Mouse (Mus musculus): ENCODE data around the gene Syndig1. TPM values are rescaled to one million over a fixed set of nuclear protein-coding genes. Genes with fewer than 3 reads are reported as not detected.
A peak's percentile ranks its signal among the peaks of the same experiment; 100 is the strongest.

Gene Syndig1
- total RNA-seq, 2 experiments from 2014 or later = 58.4 to 86.1 TPM

- intact Hi-C loops (cut with DNase I) = no loop called here
- DNase-seq (ENCODE audit: low spot score in 2 of 2) = no peak
These were observed 37.0 kb downstream of the Syndig1 start for GRCm38 (mm10) chr2:149865914-149866435.

GRCm38 (mm10) chr2:149870496-149870895, 41.5 kb downstream of the Syndig1 start:
- intact Hi-C loops (cut with DNase I) = loop anchor here (5.0 kb wide), 1 partner anchor 103 kb away; no protein-coding TSS in a partner anchor
- no peak for DNase-seq (ENCODE audit: low spot score in 2 of 2)

- peak; percentile 23 to 40 for DNase-seq (ENCODE audit: low spot score in 2 of 2)
- intact Hi-C loops (cut with DNase I) = loop anchor here (5.0 kb wide), 1 partner anchor 105 kb away; no protein-coding TSS in a partner anchor
These were observed 43.5 kb downstream of the Syndig1 start for GRCm38 (mm10) chr2:149872496-149872895.

- intact Hi-C loops (cut with DNase I) = loop anchor here (5.0 kb wide), 1 partner anchor 106 kb away; no protein-coding TSS in a partner anchor
- DNase-seq (ENCODE audit: low spot score in 2 of 2) = peak; percentile 76 to 89
These were observed 44.3 kb downstream of the Syndig1 start for GRCm38 (mm10) chr2:149873346-149873745.

GRCm38 (mm10) chr2:149877954-149878353, 48.9 kb downstream of the Syndig1 start:
- intact Hi-C loops (cut with DNase I) = no loop called here
- DNase-seq (ENCODE audit: low spot score in 2 of 2) = peak; percentile 42 to 45

GRCm38 (mm10) chr2:149887634-149888033, 58.6 kb downstream of the Syndig1 start:
- DNase-seq (ENCODE audit: low spot score in 2 of 2) = no peak
- intact Hi-C loops (cut with DNase I) = no loop called here

- intact Hi-C loops (cut with DNase I) = no loop called here
- no peak for DNase-seq (ENCODE audit: low spot score in 2 of 2)
These were observed 62.6 kb downstream of the Syndig1 start for GRCm38 (mm10) chr2:149891647-149892046.

GRCm38 (mm10) chr2:149896337-149896736, 67.3 kb downstream of the Syndig1 start:
- DNase-seq (ENCODE audit: low spot score in 2 of 2) = no peak
- intact Hi-C loops (cut with DNase I) = no loop called here

- DNase-seq (ENCODE audit: low spot score in 2 of 2) = no peak
- intact Hi-C loops (cut with DNase I) = no loop called here
These were observed 70.6 kb downstream of the Syndig1 start for GRCm38 (mm10) chr2:149899615-149900014.

GRCm38 (mm10) chr2:149900606-149901005, 71.6 kb downstream of the Syndig1 start:
- intact Hi-C loops (cut with DNase I) = no loop called here
- no peak for DNase-seq (ENCODE audit: low spot score in 2 of 2)

GRCm38 (mm10) chr2:149904405-149904804, 75.4 kb downstream of the Syndig1 start:
- no peak for DNase-seq (ENCODE audit: low spot score in 2 of 2)
- intact Hi-C loops (cut with DNase I) = no loop called here

- intact Hi-C loops (cut with DNase I) = no loop called here
- DNase-seq (ENCODE audit: low spot score in 2 of 2) = no peak
These were observed 77.7 kb downstream of the Syndig1 start for GRCm38 (mm10) chr2:149906694-149907093.

GRCm38 (mm10) chr2:149917162-149917561, 88.2 kb downstream of the Syndig1 start:
- DNase-seq (ENCODE audit: low spot score in 2 of 2) = peak in 1 of 2 experiments; percentile 20
- intact Hi-C loops (cut with DNase I) = no loop called here

GRCm38 (mm10) chr2:149923561-149923960, 94.5 kb downstream of the Syndig1 start:
- intact Hi-C loops (cut with DNase I) = no loop called here
- peak in 1 of 2 experiments; percentile 14 for DNase-seq (ENCODE audit: low spot score in 2 of 2)

- intact Hi-C loops (cut with DNase I) = no loop called here
- no peak for DNase-seq (ENCODE audit: low spot score in 2 of 2)
These were observed 96.9 kb downstream of the Syndig1 start for GRCm38 (mm10) chr2:149925911-149926310.

GRCm38 (mm10) chr2:149927001-149927400, 98.0 kb downstream of the Syndig1 start:
- no peak for DNase-seq (ENCODE audit: low spot score in 2 of 2)
- intact Hi-C loops (cut with DNase I) = no loop called here

- DNase-seq (ENCODE audit: low spot score in 2 of 2) = no peak
- intact Hi-C loops (cut with DNase I) = no loop called here
These were observed 98.5 kb downstream of the Syndig1 start for GRCm38 (mm10) chr2:149927481-149927880.

- intact Hi-C loops (cut with DNase I) = no loop called here
- peak; percentile 9 to 12 for DNase-seq (ENCODE audit: low spot score in 2 of 2)
These were observed 101.0 kb downstream of the Syndig1 start for GRCm38 (mm10) chr2:149929986-149930385.

- no peak for DNase-seq (ENCODE audit: low spot score in 2 of 2)
- intact Hi-C loops (cut with DNase I) = no loop called here
These were observed 102.1 kb downstream of the Syndig1 start for GRCm38 (mm10) chr2:149931111-149931510.

GRCm38 (mm10) chr2:149932095-149932494, 103.1 kb downstream of the Syndig1 start:
- intact Hi-C loops (cut with DNase I) = no loop called here
- no peak for DNase-seq (ENCODE audit: low spot score in 2 of 2)

- peak; percentile 22 to 26 for DNase-seq (ENCODE audit: low spot score in 2 of 2)
- intact Hi-C loops (cut with DNase I) = no loop called here
These were observed 104.4 kb downstream of the Syndig1 start for GRCm38 (mm10) chr2:149933247-149933898.
